ENCODE assay signal across 22 mouse cellular contexts in the genomic region with DNA sequence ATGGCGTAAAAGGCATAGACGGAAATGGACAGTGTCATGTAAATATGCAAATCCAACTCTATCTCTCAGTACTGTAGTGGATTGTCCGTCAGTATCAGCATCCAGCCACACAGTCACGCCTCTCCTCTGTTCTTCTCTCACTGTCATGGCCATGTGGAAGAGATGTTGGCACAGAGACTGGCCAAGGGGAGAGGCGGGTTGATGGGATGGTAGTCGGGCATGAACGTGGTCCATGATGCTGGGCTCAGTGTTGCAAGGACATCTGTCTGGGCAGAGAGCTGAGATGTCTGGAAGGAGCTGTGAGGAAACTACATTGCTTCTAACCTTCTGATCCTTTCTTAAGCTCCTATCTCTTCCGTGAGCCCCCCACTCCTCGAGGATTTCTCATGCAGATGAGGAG.
DNase-seq lines count a peak whose midpoint lies in the region; ATAC-seq lines count a peak whose summit lies in the region.
"Had no signal": no experiment of that assay in that cellular context is flagged by ENCODE, and none has a peak within 500 bp of the region (broad histone marks: within the 10 kb centered on the region; RNA-seq: fewer than 3 reads in every experiment).

No protein-coding gene starts in this region.

- no peaks in the 10 kb centered on the region for H3K27me3 ChIP-seq in megakaryocyte, embryonic 14.5 days (replicated peaks)
- H3K27me3 ChIP-seq: CH12.LX, Patski had no signal

- intact Hi-C loops in left cerebral cortex, postnatal 4 days (cut with DNase I), result no loop called here

- H3K4me1 ChIP-seq in megakaryocyte, embryonic 14.5 days, result no peaks in the 10 kb centered on the region

- H3K36me3 ChIP-seq in megakaryocyte, embryonic 14.5 days (replicated peaks; ENCODE audit: low read length), result no peaks in the 10 kb centered on the region
- H3K36me3 ChIP-seq: G1E had no signal

- peak; percentile 58 to 67 for DNase-seq in cerebellum, postnatal 10 days
- DNase-seq in cerebellum, postnatal 36 days, result no peak
- peak; percentile 44 for DNase-seq in cerebellum, postnatal 14 days
- no peak for DNase-seq in cerebellum, postnatal 4 days (ENCODE audit: low spot score in 2 of 2)
- DNase-seq in left cerebral cortex, postnatal 4 days, result peak; percentile 24
- DNase-seq in left cerebral cortex, adult 11 months (ENCODE audit: low spot score), result no peak
- DNase-seq: adrenal gland, adult 2 months; adrenal gland, adult 8-10 months; adrenal gland, postnatal 10 days; adrenal gland, postnatal 14 days; adrenal gland, postnatal 25 days; adrenal gland, postnatal 36 days; B cell, adult 2 months; cerebellum, adult 11 months; cerebellum, adult 11-12 months had no signal

- peak overlapping the region; percentile 16 for H3K4me3 ChIP-seq in megakaryocyte, embryonic 14.5 days (replicated peaks)

- peaks cover 38% of the 10 kb centered on the region for H3K9me3 ChIP-seq in megakaryocyte, embryonic 14.5 days

- no peak for ATAC-seq in megakaryocyte, adult 5-6 weeks (ENCODE audit: poor library complexity, severe bottlenecking)
- ATAC-seq: activated CD4-positive, CD25-positive, alpha-beta regulatory T cell, adult 4 months; CD4-positive, CD25-positive, alpha-beta regulatory T cell, adult 4 months; Patski had no signal

Comparison
In these comparisons a context has a peak if more than half of its experiments do, and no peak if none do; other contexts are left out.
1. DNase-seq: peak in cerebellum, postnatal 10 days (2 of 2), cerebellum, postnatal 14 days (2 of 2) and left cerebral cortex, postnatal 4 days (single experiment); none in cerebellum, postnatal 36 days (0 of 2), cerebellum, postnatal 4 days (0 of 2) and left cerebral cortex, adult 11 months (single experiment).